Mouse (Mus musculus): ENCODE results near the gene Fam168a.

- no peak for TF ChIP-seq CTCF (IDR thresholded peaks at IDR 0.05; ENCODE audit: control insufficient read depth, insufficient read depth, insufficient replicate concordance, low read depth, low read length)
- no peak for TF ChIP-seq POLR2A (IDR thresholded peaks at IDR 0.05; ENCODE audit: control insufficient read depth, low read depth, low read length)
Measured at GRCm38 (mm10) chr7:100833859-100834258, 127.4 kb downstream of the Fam168a start.

Measured in testis, adult 2 months (tissue).